Mouse (Mus musculus): Measurements from ENCODE around the gene Abcg8. TPM values are rescaled to one million over a fixed set of nuclear protein-coding genes. Genes with fewer than 3 reads are reported as not detected.
A peak's percentile ranks its signal among the peaks of the same experiment; 100 is the strongest.

Abcg8 gene
- polyA plus RNA-seq, 1 experiment from 2014 or later, result not detected

- 91% methylated on average over 3 of the region's 3 CpGs for WGBS
- H3K27me3 ChIP-seq (ENCODE audit: control insufficient read depth, insufficient read depth, low read length), result no peaks in the 10 kb centered on the region
- DNase-seq (ENCODE audit: low spot score) (peak; percentile 5), ATAC-seq (ENCODE audit: insufficient read depth, low FRiP score, low TSS enrichment) (no peak)
- no peak overlapping the region for H3K9ac ChIP-seq (ENCODE audit: low read length)
- H3K27ac ChIP-seq (ENCODE audit: low read depth, low read length), result no peak overlapping the region
- H3K9me3 ChIP-seq (ENCODE audit: control insufficient read depth, low read length), result no peaks in the 10 kb centered on the region
- no peak overlapping the region for H3K4me2 ChIP-seq (ENCODE audit: low read depth)
- H3K4me1 ChIP-seq (ENCODE audit: control insufficient read depth, insufficient read depth, low read length), result peaks cover 9% of the 10 kb centered on the region; the same call in 1 of the 2 replicates
- no peaks in the 10 kb centered on the region for H3K36me3 ChIP-seq (ENCODE audit: control insufficient read depth, insufficient read depth, low read length)
- no peak overlapping the region for H3K4me3 ChIP-seq (ENCODE audit: low read depth, low read length)
Observed at GRCm38 (mm10) chr17:84667848-84668247, 8.3 kb upstream of the Abcg8 start.

- no peaks in the 10 kb centered on the region for H3K36me3 ChIP-seq (ENCODE audit: control insufficient read depth, insufficient read depth, low read length)
- peak; percentile 4 for DNase-seq (ENCODE audit: low spot score)
- H3K27me3 ChIP-seq (ENCODE audit: control insufficient read depth, insufficient read depth, low read length), result 0 out of 2 replicates have a peak, but pooled peaks cover 2% of the 10 kb centered on the region
- no peak for ATAC-seq (ENCODE audit: insufficient read depth, low FRiP score, low TSS enrichment)
- H3K4me2 ChIP-seq (ENCODE audit: low read depth), result no peak overlapping the region
- H3K4me1 ChIP-seq (ENCODE audit: control insufficient read depth, insufficient read depth, low read length), result no peaks in the 10 kb centered on the region
- no peak overlapping the region for H3K4me3 ChIP-seq (ENCODE audit: low read depth, low read length)
- H3K27ac ChIP-seq (ENCODE audit: low read depth, low read length), result no peak overlapping the region
- no peak overlapping the region for H3K9ac ChIP-seq (ENCODE audit: low read length)
- no peaks in the 10 kb centered on the region for H3K9me3 ChIP-seq (ENCODE audit: control insufficient read depth, low read length)
- 82% methylated on average over 16 of the region's 16 CpGs for WGBS
Observed at GRCm38 (mm10) chr17:84672376-84673369, 3.4 kb upstream of the Abcg8 start.

DNA sequence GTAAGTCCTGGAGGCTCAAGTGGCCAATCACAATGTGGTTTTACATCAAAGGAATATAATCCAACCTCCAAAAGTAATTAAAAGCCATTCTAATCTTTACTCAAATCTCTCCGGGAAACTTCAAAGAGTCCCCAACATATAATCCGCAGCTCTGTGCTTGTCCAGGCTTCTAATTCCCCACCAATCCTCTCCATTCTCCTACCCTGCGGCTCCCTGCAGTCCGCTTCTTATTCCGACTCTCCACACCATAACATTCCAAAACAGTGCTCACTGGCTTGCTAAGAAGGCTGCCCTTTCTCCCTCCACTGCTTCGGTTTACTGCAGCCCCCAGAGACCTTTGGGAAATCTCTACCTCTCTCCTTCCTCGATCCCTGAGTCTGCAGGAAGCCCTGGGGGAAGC lies 2.1 kb upstream of the Abcg8 start:
- Histone ChIP-seq H3K4me1 (ENCODE audit: control insufficient read depth, insufficient read depth, low read length) (no peaks in the 10 kb centered on the region), H3K36me3 (ENCODE audit: control insufficient read depth, insufficient read depth, low read length) (no peaks in the 10 kb centered on the region), H3K9me3 (ENCODE audit: control insufficient read depth, low read length) (no peaks in the 10 kb centered on the region), H3K4me2 (ENCODE audit: low read depth) (no peak overlapping the region), H3K9ac (ENCODE audit: low read length) (no peak overlapping the region), H3K27me3 (ENCODE audit: control insufficient read depth, insufficient read depth, low read length) (0 out of 2 replicates have a peak, but pooled peaks cover 2% of the 10 kb centered on the region), H3K27ac (ENCODE audit: low read depth, low read length) (no peak overlapping the region), H3K4me3 (ENCODE audit: low read depth, low read length) (no peak overlapping the region)
- ATAC-seq (ENCODE audit: insufficient read depth, low FRiP score, low TSS enrichment), result no peak
- DNase-seq (ENCODE audit: low spot score), result peak; percentile 4
- whole genome bisulfite sequencing, result 52% methylated on average over 7 of the region's 7 CpGs

DNA sequence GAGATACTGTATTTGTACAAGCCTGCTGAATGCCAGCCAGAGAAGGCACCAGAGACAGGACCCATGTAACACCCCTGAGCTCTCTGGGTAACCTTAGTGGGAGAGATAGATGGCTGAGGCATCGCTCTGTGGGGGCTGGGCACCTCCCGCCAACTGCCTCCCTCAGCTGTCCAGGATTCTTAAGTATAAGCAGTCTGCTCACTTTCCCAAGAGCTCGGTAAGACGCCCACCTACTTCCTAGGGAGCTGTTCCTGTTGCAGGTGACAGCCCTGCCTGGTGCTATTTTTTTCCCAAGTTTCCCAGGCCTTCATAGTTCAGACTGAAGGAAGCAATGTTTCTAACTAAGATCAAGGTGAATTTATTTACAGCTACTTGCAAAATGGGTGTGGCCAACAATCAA lies 898 bp upstream of the Abcg8 start:
- Histone ChIP-seq H3K36me3 (ENCODE audit: control insufficient read depth, insufficient read depth, low read length) (no peaks in the 10 kb centered on the region), H3K27me3 (ENCODE audit: control insufficient read depth, insufficient read depth, low read length) (0 out of 2 replicates have a peak, but pooled peaks cover 2% of the 10 kb centered on the region), H3K4me2 (ENCODE audit: low read depth) (no peak overlapping the region), H3K4me3 (ENCODE audit: low read depth, low read length) (no peak overlapping the region), H3K9ac (ENCODE audit: low read length) (no peak overlapping the region), H3K27ac (ENCODE audit: low read depth, low read length) (no peak overlapping the region), H3K9me3 (ENCODE audit: control insufficient read depth, low read length) (no peaks in the 10 kb centered on the region), H3K4me1 (ENCODE audit: control insufficient read depth, insufficient read depth, low read length) (no peaks in the 10 kb centered on the region)
- ATAC-seq (ENCODE audit: insufficient read depth, low FRiP score, low TSS enrichment), result no peak
- DNase-seq (ENCODE audit: low spot score), result no peak
- WGBS, result 66% methylated on average over 4 of the region's 4 CpGs

DNA sequence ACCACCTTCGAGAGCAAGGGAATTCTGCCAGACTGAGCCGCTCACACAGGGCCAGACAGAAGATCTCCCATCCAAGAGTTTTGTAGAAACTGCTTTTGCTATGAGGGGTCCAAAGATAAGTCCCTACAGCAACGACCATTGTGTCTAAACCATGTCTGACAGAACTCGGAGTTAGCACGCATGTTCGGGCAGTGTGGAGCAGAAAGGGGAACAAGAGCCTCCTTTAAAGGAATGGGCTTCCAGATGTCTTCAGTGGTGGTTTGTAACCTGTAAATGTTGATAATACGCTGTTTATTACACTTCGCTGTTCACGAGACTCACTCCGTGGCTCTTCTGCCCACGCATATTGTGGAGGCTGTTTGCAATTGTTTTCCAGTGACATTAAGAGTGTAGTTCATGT lies 1.5 kb downstream of the Abcg8 start:
- H3K27ac ChIP-seq (ENCODE audit: low read depth, low read length), result no peak overlapping the region
- no peaks in the 10 kb centered on the region for H3K36me3 ChIP-seq (ENCODE audit: control insufficient read depth, insufficient read depth, low read length)
- ATAC-seq (ENCODE audit: insufficient read depth, low FRiP score, low TSS enrichment), result no peak
- no peaks in the 10 kb centered on the region for H3K9me3 ChIP-seq (ENCODE audit: control insufficient read depth, low read length)
- 0 out of 2 replicates have a peak, but pooled peaks cover 2% of the 10 kb centered on the region for H3K27me3 ChIP-seq (ENCODE audit: control insufficient read depth, insufficient read depth, low read length)
- H3K4me2 ChIP-seq (ENCODE audit: low read depth), result no peak overlapping the region
- 90% methylated on average over 11 of the region's 11 CpGs for WGBS
- no peaks in the 10 kb centered on the region for H3K4me1 ChIP-seq (ENCODE audit: control insufficient read depth, insufficient read depth, low read length)
- no peak overlapping the region for H3K9ac ChIP-seq (ENCODE audit: low read length)
- no peak overlapping the region for H3K4me3 ChIP-seq (ENCODE audit: low read depth, low read length)
- DNase-seq (ENCODE audit: low spot score), result peak; percentile 7

- no peaks in the 10 kb centered on the region for H3K27me3 ChIP-seq (ENCODE audit: control insufficient read depth, insufficient read depth, low read length)
- H3K4me2 ChIP-seq (ENCODE audit: low read depth), result no peak overlapping the region
- no peak overlapping the region for H3K9ac ChIP-seq (ENCODE audit: low read length)
- H3K36me3 ChIP-seq (ENCODE audit: control insufficient read depth, insufficient read depth, low read length), result no peaks in the 10 kb centered on the region
- WGBS, result 84% methylated on average over 3 of the region's 3 CpGs
- H3K4me3 ChIP-seq (ENCODE audit: low read depth, low read length), result no peak overlapping the region
- H3K27ac ChIP-seq (ENCODE audit: low read depth, low read length), result no peak overlapping the region
- DNase-seq (ENCODE audit: low spot score) (no peak), ATAC-seq (ENCODE audit: insufficient read depth, low FRiP score, low TSS enrichment) (no peak)
- H3K4me1 ChIP-seq (ENCODE audit: control insufficient read depth, insufficient read depth, low read length), result no peaks in the 10 kb centered on the region
- no peaks in the 10 kb centered on the region for H3K9me3 ChIP-seq (ENCODE audit: control insufficient read depth, low read length)
Observed at GRCm38 (mm10) chr17:84681670-84682069, 5.6 kb downstream of the Abcg8 start.

DNA sequence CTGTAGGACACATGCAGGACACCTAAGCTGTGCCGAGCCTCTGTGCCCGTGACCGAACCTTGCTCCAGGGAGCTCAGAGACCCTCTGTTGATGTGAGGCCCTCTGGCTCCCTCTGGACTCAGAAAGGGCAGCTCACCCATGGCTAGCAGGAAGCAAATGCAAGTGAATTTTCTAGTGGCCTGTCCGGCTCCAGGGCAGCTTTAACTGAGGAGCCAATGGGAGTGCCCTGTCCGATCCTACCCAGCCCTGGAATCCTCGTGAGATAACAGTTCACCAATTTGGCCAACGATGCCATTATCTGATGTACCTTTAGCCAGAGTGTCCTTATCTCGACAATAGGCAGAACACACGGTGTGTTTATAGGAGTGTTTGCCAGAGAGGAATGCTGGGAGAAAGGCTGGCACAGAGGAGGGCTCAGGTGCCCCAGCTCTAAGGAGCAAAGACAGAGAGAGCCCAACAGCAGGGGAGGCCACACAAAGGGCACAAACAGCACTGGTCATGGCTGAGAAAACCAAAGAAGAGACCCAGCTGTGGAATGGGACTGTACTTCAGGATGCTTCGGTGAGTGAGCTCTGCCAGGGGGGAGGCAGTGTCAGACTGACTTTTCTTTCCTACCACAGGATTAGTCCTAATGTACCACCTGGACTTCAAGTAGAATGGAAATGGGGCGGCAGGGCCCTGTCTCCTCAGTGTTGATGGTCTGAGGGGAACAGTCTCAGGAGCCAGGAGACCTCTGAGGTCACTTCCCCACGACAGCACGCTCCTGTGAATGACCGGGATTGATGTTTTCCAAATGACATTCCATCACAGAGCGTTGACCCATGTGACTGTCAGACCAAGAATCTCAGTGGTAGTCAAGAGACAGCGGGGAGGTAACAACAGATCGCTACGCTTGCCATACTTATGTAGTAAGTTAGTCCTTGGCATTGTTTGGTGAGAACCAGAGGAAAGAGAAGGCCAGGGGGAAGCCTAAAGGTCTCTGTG lies 6.9 kb downstream of the Abcg8 start, which contains the start of gene Abcg5:
Gene Abcg5 (minus strand): TSS at position 278 of the 984 bp plus-strand sequence.
- ATAC-seq (ENCODE audit: insufficient read depth, low FRiP score, low TSS enrichment), result no peak
- Histone ChIP-seq H3K9me3 (ENCODE audit: control insufficient read depth, low read length) (no peaks in the 10 kb centered on the region), H3K36me3 (ENCODE audit: control insufficient read depth, insufficient read depth, low read length) (no peaks in the 10 kb centered on the region), H3K4me3 (ENCODE audit: low read depth, low read length) (no peak within 1 kb of the TSS), H3K4me1 (ENCODE audit: control insufficient read depth, insufficient read depth, low read length) (no peaks in the 10 kb centered on the region), H3K4me2 (ENCODE audit: low read depth) (no peak within 1 kb of the TSS), H3K27ac (ENCODE audit: low read depth, low read length) (no peak within 1 kb of the TSS), H3K27me3 (ENCODE audit: control insufficient read depth, insufficient read depth, low read length) (no peaks in the 10 kb centered on the region), H3K9ac (ENCODE audit: low read length) (no peak within 1 kb of the TSS)
- 82% methylated on average over 18 of the region's 18 CpGs for WGBS
- DNase-seq (ENCODE audit: low spot score), result no peak

GRCm38 (mm10) chr17:84684284-84684683 lies 8.2 kb downstream of the Abcg8 start:
- WGBS, result 46% methylated on average over 6 of the region's 6 CpGs
- DNase-seq (ENCODE audit: low spot score) (no peak), ATAC-seq (ENCODE audit: insufficient read depth, low FRiP score, low TSS enrichment) (no peak)
- H3K27ac ChIP-seq (ENCODE audit: low read depth, low read length), result no peak overlapping the region
- H3K4me2 ChIP-seq (ENCODE audit: low read depth), result no peak overlapping the region
- H3K4me3 ChIP-seq (ENCODE audit: low read depth, low read length), result no peak overlapping the region
- no peak overlapping the region for H3K9ac ChIP-seq (ENCODE audit: low read length)
- no peaks in the 10 kb centered on the region for H3K9me3 ChIP-seq (ENCODE audit: control insufficient read depth, low read length)
- H3K4me1 ChIP-seq (ENCODE audit: control insufficient read depth, insufficient read depth, low read length), result no peaks in the 10 kb centered on the region
- no peaks in the 10 kb centered on the region for H3K36me3 ChIP-seq (ENCODE audit: control insufficient read depth, insufficient read depth, low read length)
- no peaks in the 10 kb centered on the region for H3K27me3 ChIP-seq (ENCODE audit: control insufficient read depth, insufficient read depth, low read length)
